Mouse (Mus musculus): Measurements from ENCODE around the gene Sgms1. TPM values are rescaled to one million over a fixed set of nuclear protein-coding genes. Genes with fewer than 3 reads are reported as not detected.

Gene Sgms1
- total and polyA plus RNA-seq, 3 experiments: 27.0 to 62.1 (median 60.5) TPM

DNA sequence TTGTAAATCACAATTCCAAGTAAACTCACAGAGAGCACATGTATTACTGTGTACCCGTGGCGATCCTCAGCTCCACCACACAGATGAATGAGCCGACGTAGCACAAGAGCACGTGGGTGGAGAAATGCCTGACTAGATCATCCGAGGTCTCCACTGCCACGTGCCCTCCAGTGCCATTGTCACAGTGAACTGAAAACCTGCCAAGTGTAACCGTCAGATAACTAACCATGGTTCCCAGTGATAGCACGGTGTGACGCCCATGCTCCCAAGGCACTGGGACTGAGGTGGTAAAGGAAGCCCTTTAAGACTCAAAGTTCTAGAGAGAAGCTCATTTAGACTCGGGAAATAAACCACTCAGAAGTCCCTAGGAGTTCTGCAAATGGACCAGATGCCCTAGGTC lies 167.4 kb downstream of the Sgms1 start:
- intact Hi-C loops (cut with DNase I): no loop called here
- peaks cover 10% of the 10 kb centered on the region for H3K4me1 ChIP-seq (ENCODE audit: control insufficient read depth, insufficient read depth, low read length)
- TF ChIP-seq EP300 (IDR thresholded peaks at IDR 0.05; ENCODE audit: insufficient read depth, low read depth, low read length): no peak
- no peak for TF ChIP-seq POLR2A (IDR thresholded peaks at IDR 0.05; ENCODE audit: insufficient read depth, low read depth, low read length)
- no peak for TF ChIP-seq CTCF (IDR thresholded peaks at IDR 0.05)
- no peak overlapping the region for H3K27ac ChIP-seq
- WGBS: 71% methylated on average over 11 of the region's 11 CpGs
- H3K79me2 ChIP-seq (replicated peaks; ENCODE audit: control insufficient read depth, insufficient read depth, low read length): peaks cover 1% of the 10 kb centered on the region; the same call in 1 of the 2 replicates
- peaks cover 4% of the 10 kb centered on the region for H3K36me3 ChIP-seq (ENCODE audit: control insufficient read depth, insufficient read depth, low read length)
- DNase-seq: peak in 1 of 2 experiments; percentile 17
- no peak overlapping the region for H3K4me3 ChIP-seq
- no peak overlapping the region for H3K9ac ChIP-seq (ENCODE audit: low read depth, low read length)
- H3K27me3 ChIP-seq (ENCODE audit: control insufficient read depth, insufficient read depth, low read length): no peaks in the 10 kb centered on the region

DNA sequence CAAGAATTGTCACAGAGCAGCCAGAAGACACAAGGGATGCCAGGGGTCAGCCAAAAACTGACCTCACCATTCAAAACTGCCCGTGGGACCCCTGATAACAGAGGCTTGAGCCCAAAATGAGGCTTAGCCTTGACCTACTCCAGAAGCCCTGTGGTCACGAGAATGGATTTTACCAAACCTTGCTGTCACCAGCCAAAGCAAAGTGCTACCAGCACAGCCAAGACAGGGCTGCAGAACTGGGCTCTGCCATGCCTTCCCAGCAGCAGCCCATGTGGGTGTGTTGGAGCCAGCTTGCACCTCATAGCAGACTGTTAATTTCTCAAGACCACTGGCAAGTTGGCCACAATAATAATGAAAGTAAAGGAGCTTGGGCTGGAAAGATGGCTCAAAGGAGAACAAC lies 168.5 kb downstream of the Sgms1 start:
- Histone ChIP-seq H3K36me3 (ENCODE audit: control insufficient read depth, insufficient read depth, low read length) (peaks cover 4% of the 10 kb centered on the region), H3K9ac (ENCODE audit: low read depth, low read length) (no peak overlapping the region), H3K4me3 (no peak overlapping the region), H3K27ac (peak overlapping the region; percentile 27; the same call in 1 of the 2 replicates), H3K79me2 (replicated peaks; ENCODE audit: control insufficient read depth, insufficient read depth, low read length) (peaks cover 1% of the 10 kb centered on the region; the same call in 1 of the 2 replicates), H3K4me1 (ENCODE audit: control insufficient read depth, insufficient read depth, low read length) (peaks cover 10% of the 10 kb centered on the region), H3K27me3 (ENCODE audit: control insufficient read depth, insufficient read depth, low read length) (no peaks in the 10 kb centered on the region)
- TF ChIP-seq POLR2A (IDR thresholded peaks at IDR 0.05; ENCODE audit: insufficient read depth, low read depth, low read length) (no peak), EP300 (IDR thresholded peaks at IDR 0.05; ENCODE audit: insufficient read depth, low read depth, low read length) (no peak), CTCF (IDR thresholded peaks at IDR 0.05) (no peak)
- 35% methylated on average over 2 of the region's 2 CpGs for WGBS
- intact Hi-C loops (cut with DNase I): no loop called here
- DNase-seq: peak in 1 of 2 experiments; percentile 33

DNA sequence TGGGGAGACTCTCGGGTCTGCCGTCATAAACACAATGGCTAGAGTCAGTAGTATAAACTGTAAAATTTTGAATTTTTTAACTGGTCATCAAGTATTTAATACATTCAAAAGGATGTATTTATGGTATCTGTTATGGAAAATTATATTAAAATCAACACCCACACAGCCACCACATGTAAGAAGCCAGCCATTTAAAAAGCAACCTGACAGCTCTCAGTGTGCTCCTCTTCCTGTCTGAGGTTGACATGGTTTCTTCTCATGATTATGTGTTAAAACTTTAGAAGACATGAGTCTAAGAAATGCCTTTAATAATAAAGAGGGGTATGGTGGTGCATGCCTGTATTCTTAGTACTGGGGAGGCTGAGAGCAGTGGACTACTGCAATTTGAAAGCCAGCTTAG lies 172.8 kb downstream of the Sgms1 start:
- H3K9ac ChIP-seq (ENCODE audit: low read depth, low read length): no peak overlapping the region
- no peak overlapping the region for H3K27ac ChIP-seq
- H3K4me1 ChIP-seq (ENCODE audit: control insufficient read depth, insufficient read depth, low read length): peaks cover 13% of the 10 kb centered on the region
- intact Hi-C loops (cut with DNase I): no loop called here
- no peak for TF ChIP-seq CTCF (IDR thresholded peaks at IDR 0.05)
- TF ChIP-seq POLR2A (IDR thresholded peaks at IDR 0.05; ENCODE audit: insufficient read depth, low read depth, low read length): no peak
- no peak for TF ChIP-seq EP300 (IDR thresholded peaks at IDR 0.05; ENCODE audit: insufficient read depth, low read depth, low read length)
- H3K36me3 ChIP-seq (ENCODE audit: control insufficient read depth, insufficient read depth, low read length): peaks cover 3% of the 10 kb centered on the region; the same call in 1 of the 2 replicates
- H3K79me2 ChIP-seq (replicated peaks; ENCODE audit: control insufficient read depth, insufficient read depth, low read length): no peaks in the 10 kb centered on the region; the same call in 1 of the 2 replicates
- no peaks in the 10 kb centered on the region for H3K27me3 ChIP-seq (ENCODE audit: control insufficient read depth, insufficient read depth, low read length)
- H3K4me3 ChIP-seq: no peak overlapping the region
- DNase-seq: no peak
- WGBS: 98% methylated on average over 2 of the region's 2 CpGs

GRCm38 (mm10) chr19:32214905-32215806 lies 174.4 kb downstream of the Sgms1 start:
- H3K4me3 ChIP-seq: no peak overlapping the region
- 60% methylated on average over 12 of the region's 12 CpGs for WGBS
- H3K9ac ChIP-seq (ENCODE audit: low read depth, low read length): no peak overlapping the region
- no peaks in the 10 kb centered on the region for H3K27me3 ChIP-seq (ENCODE audit: control insufficient read depth, insufficient read depth, low read length)
- DNase-seq: no peak
- intact Hi-C loops (cut with DNase I): loop anchor here (5.0 kb wide), 4 partner anchors 43 to 172 kb away; partner anchors contain the start of gene Sgms1
- peaks cover 3% of the 10 kb centered on the region; the same call in 1 of the 2 replicates for H3K36me3 ChIP-seq (ENCODE audit: control insufficient read depth, insufficient read depth, low read length)
- no peaks in the 10 kb centered on the region; the same call in 1 of the 2 replicates for H3K79me2 ChIP-seq (replicated peaks; ENCODE audit: control insufficient read depth, insufficient read depth, low read length)
- H3K4me1 ChIP-seq (ENCODE audit: control insufficient read depth, insufficient read depth, low read length): peaks cover 13% of the 10 kb centered on the region
- TF ChIP-seq POLR2A (IDR thresholded peaks at IDR 0.05; ENCODE audit: insufficient read depth, low read depth, low read length) (no peak), CTCF (IDR thresholded peaks at IDR 0.05) (no peak), EP300 (IDR thresholded peaks at IDR 0.05; ENCODE audit: insufficient read depth, low read depth, low read length) (no peak)
- H3K27ac ChIP-seq: peak overlapping the region; percentile 19; the same call in 1 of the 2 replicates

DNA sequence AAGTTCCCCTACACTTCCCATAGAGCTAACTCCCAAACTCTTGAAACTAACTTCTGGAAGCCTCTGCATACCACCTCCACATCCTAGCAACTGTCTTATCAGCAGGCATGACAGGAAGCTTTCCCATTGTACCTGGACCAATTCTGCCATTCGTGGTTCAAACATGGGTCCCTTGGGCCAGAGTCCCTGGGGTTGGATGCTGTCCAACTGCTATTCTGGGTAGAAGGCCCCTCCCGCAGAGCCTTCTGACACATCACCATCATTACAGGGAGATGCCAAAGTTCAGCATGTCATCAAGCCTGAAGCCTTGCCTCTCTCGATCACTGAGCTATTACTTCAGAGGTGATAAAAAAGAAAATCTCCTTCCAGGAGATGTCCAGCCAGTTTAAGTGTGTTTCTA lies 175.9 kb downstream of the Sgms1 start:
- WGBS: 17% methylated on average over 3 of the region's 3 CpGs
- Histone ChIP-seq H3K27ac (peak overlapping the region; percentile 36), H3K4me3 (no peak overlapping the region), H3K36me3 (ENCODE audit: control insufficient read depth, insufficient read depth, low read length) (peaks cover 3% of the 10 kb centered on the region; the same call in 1 of the 2 replicates), H3K79me2 (replicated peaks; ENCODE audit: control insufficient read depth, insufficient read depth, low read length) (no peaks in the 10 kb centered on the region; the same call in 1 of the 2 replicates), H3K27me3 (ENCODE audit: control insufficient read depth, insufficient read depth, low read length) (no peaks in the 10 kb centered on the region), H3K4me1 (ENCODE audit: control insufficient read depth, insufficient read depth, low read length) (peaks cover 13% of the 10 kb centered on the region), H3K9ac (ENCODE audit: low read depth, low read length) (no peak overlapping the region)
- TF ChIP-seq POLR2A (IDR thresholded peaks at IDR 0.05; ENCODE audit: insufficient read depth, low read depth, low read length): no peak
- TF ChIP-seq EP300 (IDR thresholded peaks at IDR 0.05; ENCODE audit: insufficient read depth, low read depth, low read length): no peak
- TF ChIP-seq CTCF (IDR thresholded peaks at IDR 0.05): no peak
- no peak for DNase-seq
- intact Hi-C loops (cut with DNase I): loop anchor here (5.0 kb wide), 4 partner anchors 41 to 174 kb away; partner anchors contain the start of gene Sgms1

- intact Hi-C loops (cut with DNase I): loop anchor here (5.0 kb wide), 4 partner anchors 39 to 176 kb away; partner anchors contain the start of gene Sgms1
- peak overlapping the region; percentile 60 for H3K4me3 ChIP-seq
- DNase-seq: no peak
- H3K4me1 ChIP-seq (ENCODE audit: control insufficient read depth, insufficient read depth, low read length): peaks cover 13% of the 10 kb centered on the region
- no peaks in the 10 kb centered on the region for H3K27me3 ChIP-seq (ENCODE audit: control insufficient read depth, insufficient read depth, low read length)
- peak overlapping the region; percentile 97 for H3K27ac ChIP-seq
- H3K9ac ChIP-seq (ENCODE audit: low read depth, low read length): peak overlapping the region; percentile 52
- peaks cover 3% of the 10 kb centered on the region; the same call in 1 of the 2 replicates for H3K36me3 ChIP-seq (ENCODE audit: control insufficient read depth, insufficient read depth, low read length)
- no peaks in the 10 kb centered on the region for H3K79me2 ChIP-seq (replicated peaks; ENCODE audit: control insufficient read depth, insufficient read depth, low read length)
- no peak for TF ChIP-seq POLR2A (IDR thresholded peaks at IDR 0.05; ENCODE audit: insufficient read depth, low read depth, low read length)
Measured at GRCm38 (mm10) chr19:32211293-32211585, 178.3 kb downstream of the Sgms1 start.

Measured in heart, adult 2 months (tissue).